Mouse (Mus musculus): ENCODE results near the gene Zfand2a. TPM values are rescaled to one million over a fixed set of nuclear protein-coding genes. Genes with fewer than 3 reads are reported as not detected.

Gene Zfand2a
- total RNA-seq, 2 experiments from 2014 or later: 23.2 to 26.3 TPM

DNA sequence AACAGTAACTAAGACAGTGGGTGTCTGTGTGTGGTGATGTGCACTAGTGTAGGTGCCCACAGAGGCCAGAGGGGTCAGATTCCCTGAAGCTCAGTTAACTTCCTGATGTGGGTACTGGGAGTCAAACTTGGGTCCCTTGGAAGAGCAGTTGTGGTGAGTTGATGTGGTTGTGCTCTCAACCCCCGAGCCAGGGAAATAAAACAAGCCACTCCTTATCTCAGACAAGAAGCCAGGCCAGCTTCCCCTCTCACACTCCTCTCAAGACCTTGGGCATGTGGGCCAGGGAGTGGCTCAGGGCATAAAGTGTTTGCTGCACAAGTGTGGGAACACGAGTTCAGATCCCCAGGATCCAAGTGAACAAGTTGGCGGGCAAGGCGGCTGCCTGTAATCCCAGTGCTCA, 17.5 kb downstream of the Zfand2a start:
- no peak for DNase-seq

DNA sequence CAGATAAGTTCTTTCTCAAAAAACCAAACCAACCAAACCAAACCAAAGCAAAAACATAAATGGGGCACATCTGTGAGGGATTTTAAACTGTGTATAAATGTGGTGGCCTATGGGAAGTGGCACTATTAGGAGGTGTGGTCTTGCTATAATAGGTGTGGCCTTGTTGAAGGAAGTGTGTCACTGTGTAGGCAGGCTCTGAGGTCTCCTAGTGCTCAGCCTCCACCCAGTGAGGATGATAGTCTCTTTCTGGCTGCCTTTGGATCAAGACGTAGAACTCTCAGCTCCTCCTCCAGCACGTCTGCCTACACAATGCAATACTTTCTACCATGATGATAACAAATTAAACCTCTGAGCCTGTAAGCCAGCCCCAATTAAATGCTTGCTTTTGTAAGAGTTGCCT, 18.0 kb downstream of the Zfand2a start:
- no peak for DNase-seq

DNA sequence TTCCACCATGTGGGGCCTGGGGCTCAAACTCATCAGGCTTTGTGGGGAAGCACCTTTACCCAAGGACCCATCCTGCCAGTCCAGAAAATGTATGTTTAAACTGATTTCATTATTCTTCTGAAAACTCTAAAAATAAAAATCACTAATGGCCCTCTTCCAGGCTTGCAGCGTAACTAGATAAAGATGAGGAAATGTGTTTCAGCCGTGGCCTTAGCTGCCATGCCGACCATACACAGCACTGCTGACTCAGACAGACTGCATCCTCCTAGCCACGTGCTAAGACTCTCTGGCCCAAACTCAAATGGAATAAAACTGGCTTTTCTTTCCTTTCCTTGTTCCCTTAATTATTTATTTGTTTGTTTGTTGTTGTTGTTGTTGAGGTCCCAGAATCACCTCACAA, 19.5 kb downstream of the Zfand2a start:
- DNase-seq: peak; percentile 32

DNA sequence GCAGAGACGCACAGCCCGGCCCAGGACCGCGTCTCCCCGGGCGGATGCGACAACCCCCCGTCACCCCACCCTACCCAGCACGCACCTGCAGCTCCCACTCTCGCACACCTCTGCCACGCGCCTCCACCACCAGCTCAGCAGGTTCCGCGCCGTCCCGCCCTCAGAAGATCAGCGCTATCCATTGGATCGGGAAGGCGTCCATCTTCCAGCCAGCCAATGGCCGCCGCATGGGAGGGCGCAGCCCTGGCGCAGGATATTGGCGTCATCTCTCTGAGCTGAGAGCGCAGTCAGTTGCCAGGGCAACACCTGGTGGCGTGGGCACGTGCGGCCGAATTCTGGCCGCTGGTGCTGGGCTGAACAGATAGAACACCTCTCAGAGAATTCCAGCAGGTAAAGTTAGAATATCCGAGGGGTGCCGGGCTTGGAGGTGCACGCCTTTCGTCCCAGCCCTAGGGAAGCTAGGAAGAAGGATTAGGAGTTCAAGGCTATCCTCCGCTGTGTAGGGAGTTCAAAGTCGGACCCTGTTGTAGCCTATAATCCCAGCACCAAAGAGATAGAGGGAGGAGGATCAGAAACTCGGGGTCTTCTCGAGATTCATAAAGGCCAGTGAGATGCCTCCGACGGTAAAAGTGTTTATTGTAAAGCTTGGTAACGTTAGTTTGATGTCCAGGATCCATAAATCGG, 23.8 kb downstream of the Zfand2a start, which contains the start of gene 3110082I17Rik:
Gene 3110082I17Rik (minus strand): TSS at position 144 of the 684 bp plus-strand sequence.
- DNase-seq: peak; percentile 99

DNA sequence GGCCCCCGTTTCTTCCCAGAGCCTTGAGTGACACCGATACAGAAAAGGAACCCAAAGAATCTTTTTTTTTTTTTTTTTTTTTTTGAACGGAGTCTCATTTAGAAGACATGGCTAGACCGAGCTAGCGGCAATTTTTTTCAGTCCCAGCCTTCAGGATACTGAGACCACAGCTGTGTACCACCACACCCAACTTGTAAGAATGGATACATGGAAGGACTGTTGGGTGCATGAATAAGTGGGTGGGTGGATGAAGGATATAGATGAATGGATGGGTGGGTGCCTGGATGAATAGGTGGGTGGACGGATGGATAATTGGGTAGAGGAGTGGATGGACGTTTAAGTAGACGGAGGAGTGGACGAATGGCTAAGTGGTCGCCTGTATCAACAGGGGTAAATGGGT, 24.4 kb downstream of the Zfand2a start:
- no peak for DNase-seq

DNA sequence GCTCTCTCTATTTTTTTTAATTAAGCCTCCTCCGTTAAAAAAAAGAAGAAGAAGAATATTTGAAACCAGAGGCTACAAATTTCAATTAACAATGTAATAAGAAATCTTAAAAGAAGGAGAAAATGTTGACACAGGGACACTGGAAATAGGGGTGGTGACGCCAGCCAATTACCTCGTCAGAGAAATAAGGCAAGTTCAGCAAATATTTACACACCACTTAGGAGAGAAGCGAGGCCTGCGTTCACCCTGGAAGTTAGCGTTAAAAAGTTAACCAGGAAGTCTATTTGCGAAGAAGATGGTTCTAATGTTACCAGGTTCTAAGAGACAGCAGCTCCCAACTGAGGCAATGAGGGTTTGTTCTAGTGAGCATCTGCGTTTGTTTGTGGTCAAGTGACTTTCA, 27.1 kb downstream of the Zfand2a start:
- DNase-seq: no peak

DNA sequence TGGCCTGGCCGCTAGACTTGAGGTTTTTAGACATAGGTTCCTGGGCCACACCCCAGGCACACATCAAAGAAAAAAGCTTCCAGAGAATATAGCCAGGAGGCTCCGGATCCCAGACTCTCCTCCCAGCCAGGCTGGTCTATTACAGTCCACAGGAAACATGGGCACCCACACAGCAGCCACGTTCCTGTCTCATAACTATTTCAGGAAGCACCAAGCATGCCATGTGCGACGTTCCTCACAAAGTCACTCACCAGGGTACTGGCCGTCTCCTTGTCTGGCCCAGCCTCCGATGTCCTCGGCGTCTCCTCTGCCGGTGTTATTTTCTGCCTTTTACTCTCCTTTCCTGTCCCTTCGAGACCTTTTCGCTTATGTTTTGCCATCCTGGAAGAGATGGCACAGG, 29.2 kb downstream of the Zfand2a start:
- DNase-seq: no peak

DNA sequence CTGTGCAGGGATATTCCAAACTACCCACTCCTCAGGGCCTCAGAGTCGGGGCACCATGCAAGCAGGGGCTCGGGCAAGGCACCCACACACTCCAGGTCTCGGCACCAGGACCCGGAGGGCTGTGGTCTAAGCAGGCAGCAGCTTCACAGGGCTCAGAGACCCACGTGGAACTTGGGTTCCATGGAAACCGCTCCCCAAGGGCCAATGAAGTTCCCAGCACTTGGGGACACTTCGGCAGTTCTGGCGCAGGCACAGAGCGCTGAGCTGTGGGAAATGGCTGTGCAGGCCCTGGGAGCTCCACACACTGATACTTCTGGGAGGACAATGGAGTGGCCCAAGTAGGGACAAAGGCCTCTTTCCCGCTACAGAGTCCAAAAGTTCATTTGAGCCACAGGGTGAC, 31.3 kb downstream of the Zfand2a start:
- peak; percentile 46 for DNase-seq

DNA sequence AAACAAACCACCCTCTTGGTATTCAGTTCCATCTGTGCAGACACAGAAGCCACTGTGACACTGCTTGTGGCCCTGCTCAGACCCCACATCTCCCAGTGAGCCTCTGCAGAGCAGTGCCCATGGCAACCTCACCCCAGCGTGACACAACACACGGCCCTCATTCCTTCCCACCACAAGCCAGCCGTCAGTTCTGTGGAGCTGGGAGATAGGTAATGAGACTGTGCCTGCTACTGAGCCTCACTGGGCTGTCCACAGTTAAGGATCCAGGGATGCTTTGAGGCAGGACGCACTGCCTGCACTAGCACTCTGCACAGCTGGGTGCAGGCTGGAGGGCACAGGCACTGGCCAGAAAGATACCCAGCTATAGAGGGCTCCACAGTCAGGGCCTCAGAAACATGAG, 34.4 kb downstream of the Zfand2a start:
- no peak for DNase-seq

DNA sequence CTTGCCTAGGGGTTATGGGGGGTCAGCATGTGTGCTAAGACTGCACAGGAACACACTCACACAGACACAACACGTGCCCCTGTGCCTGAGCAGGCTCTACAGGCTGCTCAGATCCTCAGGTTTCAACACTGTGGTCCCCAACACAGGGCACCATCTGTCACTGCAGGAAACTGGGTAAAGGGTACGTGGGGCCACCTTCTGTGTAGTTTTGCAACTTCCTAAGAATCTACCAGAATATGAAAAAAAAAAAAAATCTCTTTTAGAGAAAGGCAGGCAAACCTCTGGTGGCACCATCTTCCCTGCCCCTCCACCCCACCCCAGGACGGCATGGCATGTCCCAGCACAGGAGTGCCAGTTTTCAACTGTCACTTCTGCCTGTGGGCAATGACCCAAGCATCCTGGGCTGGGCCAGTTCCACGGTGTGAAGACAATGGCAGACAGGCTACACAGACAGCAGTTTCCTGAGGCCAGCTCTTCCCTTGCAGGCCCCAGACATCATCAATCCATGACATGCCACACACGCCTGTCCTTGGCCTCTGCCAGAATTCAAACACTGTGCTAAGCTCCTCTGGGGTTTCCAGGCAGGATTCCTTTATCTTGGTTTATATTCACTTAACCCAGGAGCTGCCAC, 35.1 kb downstream of the Zfand2a start:
- DNase-seq: peak; percentile 55

DNA sequence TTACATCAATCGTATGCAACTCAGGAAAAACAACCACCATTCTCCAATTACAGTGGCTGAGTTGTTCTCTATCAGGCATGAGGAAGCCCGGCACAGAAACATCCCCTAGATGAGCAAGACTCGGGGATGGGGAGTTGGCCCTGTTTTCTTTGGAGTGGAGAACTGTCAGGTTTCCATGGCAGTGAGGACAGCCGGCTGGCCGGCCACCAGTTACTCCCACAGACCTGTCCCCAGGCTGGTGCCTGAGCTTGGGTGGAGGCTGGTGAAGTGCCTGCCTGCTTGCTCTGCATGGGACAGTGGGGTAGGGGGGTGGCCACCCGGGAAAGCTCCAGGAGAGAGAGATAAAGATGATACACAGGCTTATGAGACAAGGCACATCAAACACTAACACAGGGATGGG, 36.3 kb downstream of the Zfand2a start:
- no peak for DNase-seq

DNA sequence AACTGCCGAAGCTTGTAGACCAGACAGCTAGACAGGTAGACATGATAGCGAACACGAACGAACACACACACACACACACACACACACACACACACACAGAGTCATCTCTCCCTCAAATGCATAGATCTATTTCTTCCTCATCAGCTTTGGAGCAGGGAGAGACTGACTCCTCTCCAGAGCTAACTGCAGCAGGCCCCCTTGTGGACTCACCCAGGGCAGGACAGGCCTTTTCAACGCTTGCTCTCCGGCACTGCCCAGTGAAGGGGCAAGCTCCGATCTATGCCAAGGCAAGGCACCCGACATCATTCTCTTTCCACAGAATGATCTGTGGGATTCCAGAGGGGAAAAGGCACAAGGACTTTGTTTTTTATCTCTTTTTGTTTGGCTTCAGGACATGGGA, 39.1 kb downstream of the Zfand2a start:
- no peak for DNase-seq

DNA sequence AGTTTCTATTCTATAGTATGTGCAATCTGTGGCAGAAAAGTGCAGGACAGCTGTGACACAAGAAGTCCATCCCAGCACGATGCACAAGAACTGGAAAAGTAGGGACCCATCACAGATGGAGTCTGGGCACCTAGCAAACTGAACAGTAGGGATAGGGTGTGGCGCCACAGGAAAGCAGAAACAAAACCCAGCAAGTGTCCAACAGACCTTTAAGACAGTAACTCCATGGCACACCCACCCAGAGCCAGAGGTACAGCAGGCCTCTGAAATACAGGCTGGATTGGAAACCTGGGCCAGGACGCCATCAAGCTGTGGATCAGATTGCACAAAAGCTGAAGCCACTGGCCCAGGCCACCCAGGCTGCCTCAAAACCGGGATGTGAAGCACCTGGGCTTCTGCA, 41.4 kb downstream of the Zfand2a start:
- DNase-seq: no peak

DNA sequence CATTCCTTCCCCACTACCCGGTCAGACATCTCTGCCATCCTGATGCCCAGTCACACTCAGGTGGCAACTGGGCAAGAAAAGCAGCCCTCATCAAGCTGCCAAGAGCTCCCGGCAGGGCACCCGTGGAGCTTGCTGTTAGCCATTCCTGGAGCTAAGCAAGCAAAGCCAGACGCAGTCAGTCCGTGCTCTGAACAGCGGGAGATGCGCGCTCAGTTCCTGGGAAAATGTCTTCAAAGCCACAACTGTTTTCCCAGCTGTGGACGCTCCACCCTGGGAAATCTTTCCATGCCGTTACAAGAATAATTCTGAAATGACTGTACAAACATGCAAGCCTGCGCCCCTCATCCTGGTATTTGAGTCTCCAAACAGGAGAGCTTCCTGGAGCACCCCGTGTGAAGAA, 41.9 kb downstream of the Zfand2a start:
- DNase-seq: no peak

DNA sequence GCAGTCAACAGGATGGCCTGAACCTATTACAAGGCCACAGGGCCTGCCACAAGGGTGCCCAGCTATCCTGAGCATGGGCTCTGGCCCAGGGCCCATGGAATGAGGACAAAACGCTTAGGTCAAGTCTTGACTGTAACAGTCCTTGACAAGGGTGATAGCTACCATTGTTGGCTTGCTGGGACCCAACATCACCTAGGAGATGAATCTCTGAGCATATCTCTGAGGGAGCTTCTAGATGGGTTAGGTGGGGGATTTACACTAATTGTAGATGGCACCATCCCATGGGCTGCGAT, 42.7 kb downstream of the Zfand2a start:
- DNase-seq: no peak

DNA sequence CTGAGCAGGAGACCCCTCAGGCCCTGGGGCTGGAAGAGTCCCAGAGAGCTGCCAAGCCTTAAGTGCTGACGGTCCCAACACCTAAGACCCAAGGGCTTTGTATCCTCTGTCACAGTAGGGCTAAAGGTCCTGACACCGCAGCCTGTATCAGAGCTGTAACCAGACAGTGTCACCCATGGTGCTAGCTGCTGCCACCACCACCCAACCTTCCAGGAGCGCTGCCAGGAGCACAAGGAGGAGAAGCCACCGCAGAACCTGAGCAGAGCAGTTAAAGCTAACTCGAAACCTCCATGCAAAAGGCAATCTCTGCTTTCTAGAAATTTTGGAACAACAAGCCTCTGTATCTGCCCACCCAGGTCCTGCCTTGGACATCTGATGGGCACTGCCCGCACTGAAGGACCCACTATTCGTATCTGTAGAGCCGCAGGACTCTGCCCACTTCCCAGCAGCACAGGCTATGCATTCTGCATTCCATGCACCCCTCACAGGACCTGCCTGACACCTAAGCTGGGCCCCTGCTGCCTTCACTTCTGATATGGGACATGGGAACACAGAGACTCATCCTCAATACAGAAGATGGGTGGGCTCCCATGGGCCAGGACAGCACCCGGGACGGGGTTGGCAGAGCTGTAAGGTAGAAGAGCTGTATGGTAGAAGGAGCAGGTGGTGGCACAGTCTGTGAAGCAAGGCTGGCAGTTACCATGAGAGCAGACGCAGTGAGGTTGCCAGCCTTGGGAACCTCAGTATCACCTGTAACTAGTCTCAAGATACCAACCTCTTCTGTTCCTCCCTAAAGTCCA, 43.2 kb downstream of the Zfand2a start:
- no peak for DNase-seq

DNA sequence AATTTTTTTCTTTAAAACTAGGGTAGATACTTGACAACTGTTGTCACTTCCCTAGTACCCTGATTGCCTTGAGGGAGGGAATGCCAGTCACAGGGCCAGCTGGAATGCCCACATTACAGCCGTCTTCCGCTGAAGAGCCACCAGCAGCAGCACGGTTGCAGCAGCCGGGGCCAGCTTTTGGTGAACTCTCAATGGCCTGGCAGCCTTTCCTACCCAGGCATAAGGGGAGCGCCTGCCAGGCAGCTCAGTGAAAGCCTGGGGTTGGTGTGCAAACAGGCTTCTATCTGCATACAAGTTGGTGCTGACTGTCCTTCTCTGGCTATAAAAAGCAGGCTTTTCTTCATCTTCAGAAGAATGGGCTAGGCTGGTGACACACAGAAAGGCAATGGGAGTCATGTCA, 43.9 kb downstream of the Zfand2a start:
- DNase-seq: no peak

DNA sequence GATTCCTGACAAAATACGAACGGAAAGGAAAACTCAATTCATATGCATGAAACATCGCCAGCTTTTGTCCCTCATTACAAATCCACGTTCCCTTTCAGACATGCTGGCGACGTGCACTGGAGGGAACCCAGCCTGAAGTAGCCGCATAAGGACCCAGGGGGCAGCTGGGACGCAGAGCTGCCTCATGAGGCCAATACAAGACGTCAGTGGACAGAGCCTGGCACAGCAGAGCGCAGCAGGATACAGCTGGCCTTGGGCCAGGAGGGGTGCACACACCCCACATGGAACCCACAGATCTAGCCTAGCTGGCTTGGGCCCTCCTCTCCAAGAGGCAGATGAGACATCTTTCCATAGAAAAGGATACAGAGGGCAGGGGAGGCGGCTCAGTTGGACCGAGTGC, 45.9 kb downstream of the Zfand2a start:
- no peak for DNase-seq

DNA sequence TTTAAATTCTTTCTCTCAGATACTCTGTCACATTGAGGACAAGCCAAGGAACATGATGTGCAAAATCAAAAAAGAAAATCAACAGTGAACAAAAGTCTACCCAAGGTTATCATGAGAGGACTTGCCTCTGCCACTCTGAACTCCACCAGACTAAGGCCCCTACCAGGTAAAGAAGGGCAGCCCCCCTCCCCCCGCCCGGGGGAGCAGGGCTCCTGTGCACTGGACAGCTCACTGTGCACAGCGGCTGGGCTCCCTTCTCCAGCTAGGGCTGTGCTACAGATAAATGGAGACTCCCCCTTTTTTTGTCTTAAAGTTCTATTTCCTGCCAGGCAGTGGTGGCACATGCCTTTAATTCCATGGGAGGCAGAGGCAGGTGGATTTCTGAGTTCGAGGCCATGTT, 46.6 kb downstream of the Zfand2a start:
- no peak for DNase-seq

DNA sequence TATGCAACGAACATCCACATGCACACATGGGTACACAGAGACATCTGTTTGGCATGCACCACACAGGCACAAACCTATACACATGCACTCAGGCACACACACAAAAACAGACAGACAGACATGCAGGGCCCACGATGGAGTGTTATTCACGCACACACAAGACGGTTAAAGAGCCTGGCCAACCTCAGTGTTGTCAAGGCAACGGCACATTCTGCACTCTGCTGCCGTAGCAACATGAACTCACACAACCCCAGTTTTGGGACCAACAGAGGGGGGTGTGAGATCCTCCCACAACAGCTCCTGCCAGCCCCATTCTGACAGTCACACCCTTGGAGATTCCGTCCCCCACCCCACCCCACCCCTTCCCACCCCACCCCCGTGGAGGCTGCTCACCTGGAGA, 49.4 kb downstream of the Zfand2a start:
- DNase-seq: no peak

DNA sequence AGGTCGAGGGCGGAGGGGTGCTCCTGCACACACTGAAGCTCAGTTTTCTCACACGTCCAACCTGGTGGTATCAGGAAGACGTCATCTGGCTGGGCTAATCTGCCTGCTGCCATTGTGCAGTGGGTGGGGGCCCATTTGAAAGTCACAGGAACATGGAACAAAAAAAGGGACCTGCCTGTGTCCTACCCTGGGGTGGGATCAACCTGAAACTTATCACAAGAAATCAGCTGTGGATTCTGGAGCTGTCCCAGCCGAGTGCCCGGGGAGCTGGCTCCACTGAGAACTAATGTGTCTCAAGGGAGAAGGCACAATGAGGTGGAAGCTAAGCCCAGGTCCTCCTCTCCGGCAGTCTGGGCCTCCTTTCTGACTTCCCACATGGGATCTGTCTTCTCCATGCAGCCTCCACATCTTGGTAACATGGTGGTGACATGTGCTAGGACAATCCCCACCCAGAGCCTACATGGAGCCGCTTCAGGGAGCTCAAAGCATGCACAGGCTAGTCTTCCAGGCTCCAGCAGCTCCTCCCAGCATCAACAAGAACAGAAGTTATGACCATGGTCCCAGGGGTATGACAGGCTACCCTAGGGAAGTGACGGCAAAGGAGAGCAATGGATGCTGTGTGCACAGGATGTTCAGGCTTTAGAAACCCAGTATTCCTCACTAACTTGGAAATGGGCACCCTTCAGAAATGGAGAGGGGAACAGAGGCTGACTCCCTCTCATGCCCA, 50.3 kb downstream of the Zfand2a start:
- DNase-seq: no peak

DNA sequence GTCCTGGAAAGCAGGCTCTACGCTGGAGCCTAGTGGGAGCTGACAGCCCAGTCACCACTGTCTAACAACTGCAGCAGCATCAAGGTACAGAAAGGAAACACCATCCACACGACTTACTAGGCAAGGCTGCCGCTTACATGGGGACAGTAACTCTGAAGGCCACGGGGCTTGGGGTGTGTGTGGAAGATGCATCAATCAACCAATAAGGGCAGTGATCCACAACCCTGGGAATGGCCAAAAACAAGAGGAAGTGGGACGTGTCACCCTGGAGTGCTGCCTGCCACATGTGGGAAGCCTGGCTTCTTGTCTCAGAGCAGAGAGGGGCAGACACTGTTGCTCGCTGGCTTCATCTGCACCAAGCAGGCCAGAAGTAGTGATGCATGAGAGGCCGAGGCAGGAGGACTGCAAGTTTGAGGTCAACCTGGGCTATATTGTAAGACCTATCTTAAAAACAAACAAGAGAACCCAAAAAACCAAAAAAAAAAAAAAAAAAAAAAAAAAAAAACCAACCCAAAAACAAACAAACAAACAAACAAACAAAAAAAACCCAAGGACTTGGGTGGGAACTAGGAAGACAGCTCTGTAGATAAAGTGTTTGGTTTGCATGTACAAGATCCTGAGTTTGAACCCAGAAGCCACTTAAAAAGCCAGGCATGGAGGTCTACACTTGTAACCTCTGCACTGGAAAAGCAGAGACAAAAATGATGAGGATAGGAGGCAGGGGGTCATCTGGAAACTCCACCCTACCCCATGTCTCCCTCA, 51.4 kb downstream of the Zfand2a start:
- no peak for DNase-seq

Measured in adrenal gland, postnatal 10 days (tissue).